Mouse (Mus musculus) embryo, embryonic 9.5 days (tissue): ENCODE results near the gene Ninj2.

Experiments used
- DNase-seq: peaks from one replicate; pipeline ENCODE4 v3.0.0-alpha.2; 2017; ENCODE audit errors: extremely low spot score

Gene Ninj2

GRCm38 (mm10) chr6:120179044-120179755 lies 86.0 kb downstream of the Ninj2 start:
- DNase-seq = no peak

DNA sequence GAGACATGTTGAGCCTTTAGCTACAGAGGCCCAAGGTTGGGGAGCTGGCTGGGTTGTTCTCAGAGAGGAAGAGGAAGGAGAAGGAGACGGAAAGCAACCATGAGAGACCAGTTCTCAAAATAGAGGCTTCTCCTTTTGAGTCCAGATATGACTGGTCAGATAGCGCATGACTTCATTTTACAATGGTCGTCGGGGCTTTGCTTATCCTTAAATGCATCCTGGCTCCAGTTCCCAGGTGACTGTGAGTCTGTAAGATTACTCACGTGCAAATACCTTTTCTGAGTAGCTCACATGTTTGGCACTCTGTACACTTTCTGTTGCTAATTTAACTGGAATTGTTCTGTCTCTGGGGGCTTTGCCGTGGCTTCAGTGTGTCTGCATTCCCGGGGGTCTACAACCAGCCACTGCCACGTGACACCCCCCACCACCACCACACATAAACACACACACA lies 86.6 kb downstream of the Ninj2 start:
- DNase-seq = no peak

DNA sequence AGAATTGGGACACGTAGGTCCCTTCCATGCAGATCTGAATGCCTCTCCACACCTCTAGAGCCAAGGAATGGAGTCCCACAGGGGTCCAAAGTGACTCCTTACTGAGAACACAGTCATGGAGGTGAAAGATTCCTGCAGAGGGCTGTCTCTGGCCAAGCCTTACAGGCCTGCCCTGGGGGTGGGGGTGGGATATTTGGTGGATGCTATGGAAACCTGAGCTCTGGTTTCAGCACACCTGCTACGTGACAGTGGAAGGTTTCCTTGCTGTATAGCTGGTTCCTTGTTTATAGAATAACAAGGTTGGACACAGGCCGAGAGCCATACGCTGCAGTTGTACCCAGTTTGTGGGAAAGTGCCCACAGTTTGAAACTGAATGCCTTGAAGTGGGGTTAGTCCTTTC lies 87.3 kb downstream of the Ninj2 start:
- no peak for DNase-seq

DNA sequence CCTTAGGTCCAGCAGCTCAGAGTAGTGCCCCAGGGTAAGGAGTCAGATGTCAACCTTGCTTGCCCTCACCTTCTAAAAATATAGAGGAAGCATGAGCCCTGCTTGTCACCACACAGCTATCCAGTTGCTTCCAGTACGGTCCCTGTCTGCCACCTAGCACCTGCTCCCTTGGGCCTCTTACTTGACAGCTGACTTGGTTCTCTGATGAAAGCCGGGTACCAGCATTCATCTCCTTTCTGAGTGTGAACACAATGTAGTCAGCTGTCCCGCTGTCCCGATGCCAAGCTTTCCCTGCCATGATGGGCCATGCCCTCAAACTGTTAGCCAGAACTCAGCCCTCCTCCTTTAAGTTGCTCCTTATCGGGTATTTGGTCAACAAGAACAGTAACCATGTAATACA lies 89.0 kb downstream of the Ninj2 start:
- DNase-seq = no peak

GRCm38 (mm10) chr6:120183771-120184170 lies 90.6 kb downstream of the Ninj2 start:
- no peak for DNase-seq

DNA sequence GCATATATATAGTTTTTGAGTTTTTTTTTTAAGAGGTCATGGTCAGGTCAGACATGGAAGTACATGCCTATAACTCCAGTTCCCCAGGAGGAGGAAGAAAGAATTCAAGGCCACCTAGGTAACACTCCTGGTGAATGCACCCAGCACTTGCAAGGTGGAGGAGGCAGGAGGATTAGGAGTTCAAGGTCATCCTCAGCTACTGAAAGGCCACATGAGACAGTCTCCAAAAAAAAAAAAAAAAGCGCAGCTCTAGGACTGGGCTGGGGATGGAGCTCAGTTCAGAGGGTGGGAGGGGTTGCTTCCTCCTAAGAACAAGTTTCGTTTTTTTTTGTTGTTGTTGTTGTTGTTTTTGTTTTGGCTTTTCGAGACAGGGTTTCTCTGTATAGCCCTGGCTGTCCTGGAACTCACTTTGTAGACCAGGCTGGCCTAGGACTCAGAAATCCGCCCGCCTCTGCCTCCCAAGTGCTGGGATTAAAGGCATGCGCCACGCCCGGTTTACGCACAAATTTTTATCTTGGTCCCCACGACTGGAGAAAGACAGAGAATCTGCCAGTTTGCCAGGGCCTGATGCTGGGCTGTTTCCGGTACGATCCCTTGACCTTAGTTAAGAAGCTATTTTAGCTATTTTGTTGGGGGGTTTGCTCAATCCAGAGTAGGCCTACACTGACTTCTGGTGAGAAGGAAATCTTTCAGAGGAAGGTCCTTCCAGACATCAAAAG lies 92.0 kb downstream of the Ninj2 start:
- no peak for DNase-seq

DNA sequence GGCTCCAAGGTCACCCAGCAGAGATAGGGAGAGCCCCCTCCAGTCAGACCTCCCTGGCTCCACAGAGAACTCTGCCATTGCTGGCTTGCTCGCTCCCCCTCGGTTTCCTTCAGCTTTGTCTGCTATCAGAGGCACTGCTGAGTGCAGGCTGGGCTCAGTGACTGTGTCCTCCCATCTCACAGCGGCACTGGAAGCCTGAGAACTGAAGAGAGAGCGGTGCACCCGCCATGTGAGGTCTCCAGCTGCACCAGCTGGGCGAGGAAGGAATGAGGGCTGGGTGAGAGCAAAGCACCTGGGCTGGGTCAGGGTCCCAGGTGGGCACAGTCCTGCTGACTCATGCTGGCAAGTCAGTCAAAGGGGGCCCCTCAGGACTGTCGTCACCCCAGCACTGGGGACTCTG lies 92.6 kb downstream of the Ninj2 start:
- no peak for DNase-seq

DNA sequence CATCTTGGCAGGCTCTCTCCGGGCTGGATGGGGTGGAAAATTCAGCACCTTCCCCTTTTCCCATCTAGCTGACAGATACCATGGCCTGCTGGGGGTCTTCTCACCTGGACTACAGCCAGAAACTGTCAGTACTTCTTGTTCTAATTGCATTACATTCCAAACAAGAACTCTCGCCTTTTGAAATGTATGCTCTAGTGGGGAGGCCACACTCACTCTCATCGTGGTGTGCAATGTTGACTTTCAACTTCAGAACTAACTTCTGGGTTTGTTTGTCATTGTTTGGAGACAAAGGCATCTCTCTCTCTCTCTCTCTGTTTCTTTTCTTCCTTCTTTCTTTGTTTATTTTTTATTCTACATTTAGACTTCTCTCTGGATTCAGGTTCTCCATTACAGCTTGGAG lies 93.4 kb downstream of the Ninj2 start:
- DNase-seq = no peak

DNA sequence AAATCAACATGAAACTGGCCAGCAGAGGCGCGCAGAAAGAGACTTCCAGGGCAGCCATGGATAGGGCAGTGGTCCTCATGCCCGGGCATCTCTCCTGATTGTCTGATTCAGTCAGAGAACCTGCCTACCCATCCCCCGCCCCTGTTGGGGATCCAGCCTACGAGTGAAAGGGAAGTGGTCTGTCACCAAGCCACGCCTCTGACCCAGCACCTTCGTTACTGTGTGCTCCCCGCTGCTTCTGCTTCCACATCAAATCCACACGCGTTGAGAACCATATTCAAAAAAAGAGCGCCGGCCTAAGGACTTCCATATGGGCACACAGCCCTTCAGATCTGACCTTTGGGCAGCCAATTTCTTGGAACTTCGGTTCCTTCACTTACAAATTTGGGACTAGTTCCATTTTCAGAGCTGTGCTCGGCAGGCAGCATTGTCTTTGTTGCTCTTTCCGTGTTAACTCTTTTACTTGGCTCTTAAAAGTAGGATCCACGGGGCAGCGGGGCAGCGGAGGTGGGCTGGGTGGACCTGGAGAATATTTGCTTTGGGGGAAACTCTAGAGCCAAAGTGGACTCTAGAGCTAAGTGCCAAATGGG lies 94.5 kb downstream of the Ninj2 start:
- DNase-seq = peak; percentile 39

GRCm38 (mm10) chr6:120188376-120189235 lies 95.5 kb downstream of the Ninj2 start:
- peak; percentile 52 for DNase-seq

DNA sequence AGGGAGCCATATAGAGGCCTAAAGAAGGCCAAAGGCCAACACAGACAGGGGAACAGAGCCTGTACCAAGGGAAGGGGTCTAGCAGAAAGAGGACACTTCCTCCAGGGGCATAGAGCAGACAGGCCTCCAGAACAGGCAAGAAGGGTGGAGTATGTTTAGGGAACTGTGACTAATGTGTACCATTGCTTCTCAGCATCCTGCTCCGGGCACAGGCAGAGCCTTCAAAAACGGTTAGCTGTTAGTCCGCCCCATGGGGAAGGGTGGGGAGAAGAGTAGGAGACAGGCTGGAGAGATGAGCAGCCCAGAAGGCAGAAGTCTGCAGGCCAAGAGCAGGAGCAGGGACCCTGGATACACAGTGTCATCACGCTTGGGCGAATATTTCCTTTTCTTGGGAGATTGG lies 96.1 kb downstream of the Ninj2 start:
- no peak for DNase-seq

- DNase-seq = no peak
Observed at GRCm38 (mm10) chr6:120190365-120190764, 97.2 kb downstream of the Ninj2 start.

- peak; percentile 33 for DNase-seq
Observed at GRCm38 (mm10) chr6:120190912-120191311, 97.8 kb downstream of the Ninj2 start.

GRCm38 (mm10) chr6:120191396-120192170 lies 98.4 kb downstream of the Ninj2 start:
- DNase-seq = no peak

DNA sequence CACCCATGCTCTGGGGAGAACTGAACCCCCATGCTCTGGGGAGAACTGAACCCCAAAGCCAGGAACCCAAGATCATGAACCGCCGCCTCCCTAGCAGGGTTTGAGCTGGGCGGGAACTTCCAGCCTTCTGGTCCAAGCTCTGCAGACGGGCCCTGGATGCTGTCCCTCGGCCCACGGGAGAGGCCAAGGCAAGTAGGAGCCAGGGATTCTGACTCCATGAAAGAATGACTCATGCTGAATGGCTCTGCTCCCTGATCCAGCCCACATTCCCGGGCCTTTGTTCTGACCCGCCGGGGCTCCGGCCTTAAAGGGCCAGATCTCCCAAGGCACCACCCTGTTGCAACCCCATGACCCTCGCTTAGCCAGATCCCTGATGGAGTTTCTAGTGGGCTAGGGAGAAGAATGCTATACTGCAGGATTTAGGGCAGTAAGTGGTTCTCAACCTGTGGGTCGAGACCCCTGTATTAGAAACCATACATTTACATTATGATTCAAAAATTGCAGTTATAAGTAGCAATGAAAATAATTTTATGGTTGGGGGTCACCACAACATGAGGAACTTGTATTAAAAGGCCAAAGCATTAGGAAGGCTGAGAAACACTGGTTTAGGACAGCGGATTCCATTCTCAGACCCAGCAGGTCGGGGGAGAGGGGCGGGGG lies 99.2 kb downstream of the Ninj2 start:
- peak; percentile 60 for DNase-seq

DNA sequence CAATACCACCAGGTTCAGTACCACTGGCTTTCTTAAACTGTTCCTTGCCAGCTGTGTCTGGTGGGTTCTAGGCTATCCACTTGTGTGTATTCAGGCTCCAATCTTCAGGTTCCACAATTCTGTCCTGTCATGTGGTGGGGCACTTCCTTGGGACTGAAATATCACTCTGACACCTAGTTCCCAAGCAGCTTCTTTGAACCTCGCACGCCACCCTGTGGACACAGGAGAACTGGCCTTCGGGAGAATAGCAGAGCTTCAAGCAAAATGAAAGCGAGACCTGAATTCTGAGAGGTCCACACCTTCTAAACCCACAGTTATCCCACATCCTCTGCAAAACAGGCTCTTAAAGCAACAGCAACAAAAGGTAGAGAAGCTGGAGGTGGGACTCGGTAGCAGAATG lies 100.0 kb downstream of the Ninj2 start:
- peak; percentile 75 for DNase-seq

DNA sequence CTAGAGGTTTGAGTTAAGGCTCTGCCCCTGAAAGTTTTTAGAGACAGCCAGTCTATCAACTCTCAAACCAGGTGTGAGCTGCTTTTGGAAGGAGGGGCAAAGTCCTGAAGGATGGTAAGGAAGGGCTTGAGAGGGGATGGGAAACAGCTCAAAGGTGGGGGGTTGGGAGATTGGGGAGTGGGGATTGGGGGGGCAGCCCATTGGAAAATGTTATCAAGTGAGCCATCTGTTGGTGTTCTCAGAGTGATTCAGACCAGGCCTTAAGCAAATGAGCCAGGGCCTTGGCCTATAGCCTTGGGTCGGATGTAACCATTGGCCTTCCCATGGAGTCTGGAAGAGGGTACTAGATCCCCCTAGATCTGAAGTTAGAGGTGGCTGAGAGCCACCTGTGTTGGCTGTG lies 100.6 kb downstream of the Ninj2 start:
- no peak for DNase-seq

- no peak for DNase-seq
Observed at GRCm38 (mm10) chr6:120194305-120194704, 101.2 kb downstream of the Ninj2 start.

DNA sequence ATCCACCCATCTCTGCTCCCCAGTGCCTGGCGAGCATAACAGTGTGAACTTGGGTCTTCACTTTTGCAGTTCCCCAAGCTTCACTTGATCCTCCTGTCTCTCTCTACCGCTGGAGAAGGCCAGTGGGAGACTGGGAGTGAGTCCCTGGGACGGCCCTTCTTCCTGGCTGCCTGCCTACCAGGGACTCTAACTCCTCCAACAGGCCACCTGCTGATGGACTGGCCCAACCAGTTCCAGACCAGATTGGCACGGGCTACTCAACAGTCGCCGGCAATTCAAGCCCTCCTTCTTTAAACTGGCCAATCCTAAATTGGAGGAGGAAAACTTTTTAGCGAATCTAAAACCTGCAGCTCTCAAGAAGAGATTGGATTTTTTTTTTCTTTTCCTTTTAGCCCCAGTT lies 101.8 kb downstream of the Ninj2 start:
- DNase-seq = no peak

DNA sequence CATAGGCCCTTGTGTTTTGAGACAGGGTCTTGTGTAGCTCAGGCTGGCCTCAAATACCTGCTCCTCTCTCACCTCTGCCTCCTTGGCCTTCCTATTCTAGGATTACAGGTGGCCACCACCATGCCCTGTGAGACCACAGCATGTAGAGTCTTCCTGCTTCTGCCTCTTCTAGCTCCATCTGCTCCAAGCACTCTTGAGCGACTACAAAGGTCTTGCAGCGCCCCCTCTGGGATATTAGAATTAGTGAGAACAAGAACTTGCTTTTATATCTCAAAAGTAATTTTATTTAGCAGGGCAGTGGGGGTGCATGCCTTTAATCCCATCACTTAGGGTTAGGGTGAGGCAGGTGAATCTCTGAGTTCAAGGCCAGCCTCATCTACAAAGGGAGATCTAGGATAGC lies 103.7 kb downstream of the Ninj2 start:
- peak; percentile 40 for DNase-seq

GRCm38 (mm10) chr6:120197964-120198363 lies 104.8 kb downstream of the Ninj2 start:
- DNase-seq = peak; percentile 79
